Mouse (Mus musculus) brain, embryonic 14.5 days (tissue): ENCODE data around the gene Nup43.

Experiments used
- CTCF ChIP-seq: fragments of 200-500 bp; IDR thresholded peaks from 2 replicates; pipeline ENCODE4 v1.5.1; 2012; ENCODE audit warnings: inconsistent platforms, mild to moderate bottlenecking, moderate library complexity, borderline replicate concordance; ENCODE audit not compliant: insufficient read depth, insufficient read length; ENCODE audit errors: extremely low read depth
- POLR2A ChIP-seq: fragments of 200-500 bp; IDR thresholded peaks from 2 replicates; pipeline ENCODE4 v1.6.1; 2012; ENCODE audit warnings: mild to moderate bottlenecking, inconsistent platforms, borderline replicate concordance; ENCODE audit not compliant: poor library complexity, insufficient read depth, insufficient read length, severe bottlenecking; ENCODE audit errors: extremely low read depth

GRCm38 (mm10) chr10:7619821-7620241 lies 47.5 kb upstream of the Nup43 start:
- no peak for TF ChIP-seq CTCF
- TF ChIP-seq POLR2A: no peak
